Mouse (Mus musculus): Measurements from ENCODE around the gene Pdlim1.

GRCm38 (mm10) chr19:40302477-40302876 lies 30.8 kb upstream of the Pdlim1 start:
- TF ChIP-seq POLR2A (IDR thresholded peaks at IDR 0.05; ENCODE audit: control insufficient read depth, extremely low read depth, insufficient read depth, low read length, poor library complexity) (no peak), CTCF (IDR thresholded peaks at IDR 0.05; ENCODE audit: borderline replicate concordance, control insufficient read depth, extremely low read depth, insufficient read depth, low read length, poor library complexity) (no peak)
